Mouse (Mus musculus) stomach, embryonic 14.5 days (tissue): ENCODE results near the gene Efs. TPM values are rescaled to one million over a fixed set of nuclear protein-coding genes. Genes with fewer than 3 reads are reported as not detected.

ENCODE experiments used
- ATAC-seq: fragments of 200-750 bp; cut with Nextera tagmentation; 2 replicates; pipeline ENCODE4 v1.8.0; 2017; ENCODE audit warnings: low read depth, moderate TSS enrichment; ENCODE audit not compliant: insufficient number of reproducible peaks, insufficient read depth, low FRiP score
- H3K27ac ChIP-seq: fragments of 300-500 bp; sonication (generic); 2 replicates; pipeline ENCODE4 v1.5.1; 2014; ENCODE audit warnings: mild to moderate bottlenecking, low read length, moderate library complexity, mixed read lengths
- H3K27me3 ChIP-seq: fragments of 300-500 bp; sonication (generic); 2 replicates; pipeline ENCODE4 v1.6.1; 2014; ENCODE audit warnings: low read length, control low read depth, mixed read lengths; ENCODE audit not compliant: control insufficient read depth, insufficient read depth
- H3K36me3 ChIP-seq: fragments of 300-500 bp; sonication (generic); 2 replicates; pipeline ENCODE4 v1.6.1; 2014; ENCODE audit warnings: mild to moderate bottlenecking, control low read depth, low read length, moderate library complexity, mixed read lengths; ENCODE audit not compliant: control insufficient read depth, insufficient read depth
- H3K4me1 ChIP-seq: fragments of 300-500 bp; sonication (generic); 2 replicates; pipeline ENCODE4 v1.6.1; 2014; ENCODE audit warnings: low read length, control low read depth, mixed read lengths; ENCODE audit not compliant: control insufficient read depth, insufficient read depth
- H3K4me2 ChIP-seq: fragments of 300-500 bp; sonication (generic); replicated peaks from 2 replicates; pipeline ENCODE4 v1.6.1; 2014; ENCODE audit warnings: low read depth, low read length, control low read depth
- H3K4me3 ChIP-seq: fragments of 300-500 bp; sonication (generic); 2 replicates; pipeline ENCODE4 v1.5.1; 2014; ENCODE audit warnings: low read depth, low read length, control low read depth
- H3K9ac ChIP-seq: fragments of 300-500 bp; sonication (generic); replicated peaks from 2 replicates; pipeline ENCODE4 v1.6.1; 2014; ENCODE audit warnings: low read depth, mild to moderate bottlenecking, control low read depth, low read length, moderate library complexity, mixed read lengths
- H3K9me3 ChIP-seq: fragments of 300-500 bp; sonication (generic); 2 replicates; pipeline ENCODE4 v1.6.1; 2016; ENCODE audit warnings: low read depth, low read length, control low read depth; ENCODE audit not compliant: control insufficient read depth
- WGBS: fragments of 180-500 bp; shearing (Covaris S2); extraction: QIAGEN DNeasy Blood & Tissue Kit; methylation state at CpG from one replicate; pipeline ENCODE4 v1.1.7; 2014; 5-methylcytosine and 5-hydroxymethylcytosine counted together
- microRNA counts: library from miRNA; unstranded; fragments of <30 nt; microRNA quantifications from one replicate; lab custom pipeline; 2016
- microRNA-seq: library from miRNA; unstranded; fragments of <30 nt; microRNA quantifications from one replicate; pipeline ENCODE4, GENCODE M21; 2016
- polyA plus RNA-seq: library from polyadenylated mRNA; unstranded; fragments of >200 nt; fragmentation: Nextera tagmentation; extraction: Ambion mirVana; gene quantifications from 2 replicates; pipeline ENCODE4 v1.2.1, GENCODE M21; 2014

The Efs gene
- polyA plus RNA-seq, 1 experiment from 2014 or later = 41.0 TPM

DNA sequence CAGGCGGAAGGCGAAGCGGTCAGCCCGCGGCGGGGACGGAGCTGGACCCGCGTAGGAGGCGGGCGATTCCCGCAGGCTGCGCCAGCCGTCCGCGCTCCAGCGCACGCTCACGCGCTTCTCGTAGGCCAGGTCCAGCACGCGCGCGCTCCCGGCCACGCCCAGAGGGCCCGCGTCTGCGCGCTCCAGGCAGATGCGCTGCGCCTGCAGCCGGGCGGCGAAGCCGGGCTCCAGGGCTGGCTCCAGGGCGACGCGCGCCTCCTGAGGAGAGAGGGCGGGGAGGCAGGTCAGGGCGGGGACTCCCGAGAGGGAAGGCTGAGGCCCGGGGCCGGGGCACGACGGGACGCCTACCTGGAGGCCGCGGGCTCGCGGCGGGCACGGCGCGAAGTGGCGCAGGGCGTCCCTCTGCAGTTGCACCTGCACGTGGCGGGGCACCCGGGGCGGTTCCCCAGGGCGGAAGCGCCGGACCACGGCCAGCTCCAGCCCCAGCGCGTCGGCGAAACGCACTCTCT is 49.3 kb downstream of the Efs start:
- Histone ChIP-seq H3K4me1 (peaks cover 5% of the 10 kb centered on the region; the same call in 1 of the 2 replicates), H3K4me2 (peak overlapping the region; percentile 96), H3K27me3 (no peaks in the 10 kb centered on the region), H3K36me3 (no peaks in the 10 kb centered on the region; the same call in 1 of the 2 replicates), H3K27ac (peak overlapping the region; percentile 80; the same call in 1 of the 2 replicates), H3K9me3 (no peaks in the 10 kb centered on the region), H3K4me3 (peak overlapping the region; percentile 71), H3K9ac (peak overlapping the region; percentile 57)
- peak; percentile 87 for ATAC-seq
- WGBS = under 1% methylated on average over 60 of the region's 72 CpGs

DNA sequence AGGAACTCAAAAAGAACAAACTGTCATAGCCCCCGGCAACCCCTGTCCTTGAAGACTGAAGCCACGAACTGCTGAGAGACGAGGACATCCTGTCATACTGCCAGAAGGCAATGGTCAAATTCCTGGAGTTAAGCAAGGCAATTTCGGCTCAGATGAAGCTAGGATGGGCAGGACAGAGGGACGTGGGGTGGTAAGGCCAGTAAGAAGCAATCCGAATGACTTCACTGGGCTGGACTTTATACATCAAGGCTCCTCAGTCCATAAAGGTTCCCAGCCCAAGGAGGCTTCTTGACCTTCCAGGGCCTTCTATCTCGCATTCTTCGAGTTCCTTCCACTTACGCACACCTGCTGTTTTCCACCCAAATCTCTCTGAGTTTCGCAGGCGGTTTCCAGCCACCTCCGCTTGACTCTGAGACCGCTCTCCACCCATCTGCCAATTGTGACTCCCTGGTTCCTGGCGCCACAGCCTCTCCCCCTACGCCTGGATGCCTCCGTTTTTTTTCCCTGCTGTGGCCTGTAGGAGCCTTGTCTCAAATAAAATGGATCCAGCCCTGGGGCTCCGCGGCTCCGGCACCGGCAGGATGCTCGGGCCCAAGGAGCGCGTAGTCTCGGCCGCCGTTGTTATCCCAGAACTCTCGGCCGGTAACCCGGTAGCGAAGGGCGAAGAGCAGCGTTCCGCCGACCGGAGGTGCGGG is 49.9 kb downstream of the Efs start:
- peak overlapping the region; percentile 96 for H3K4me2 ChIP-seq
- peak overlapping the region; percentile 80; the same call in 1 of the 2 replicates for H3K27ac ChIP-seq
- H3K4me1 ChIP-seq = peaks cover 5% of the 10 kb centered on the region; the same call in 1 of the 2 replicates
- no peaks in the 10 kb centered on the region for H3K27me3 ChIP-seq
- ATAC-seq = peak; percentile 34; the same call in 1 of the 2 replicates
- 3% methylated on average over 36 of the region's 36 CpGs for WGBS
- peak overlapping the region; percentile 57 for H3K9ac ChIP-seq
- no peaks in the 10 kb centered on the region; the same call in 1 of the 2 replicates for H3K36me3 ChIP-seq
- H3K4me3 ChIP-seq = peak overlapping the region; percentile 71
- H3K9me3 ChIP-seq = no peaks in the 10 kb centered on the region

DNA sequence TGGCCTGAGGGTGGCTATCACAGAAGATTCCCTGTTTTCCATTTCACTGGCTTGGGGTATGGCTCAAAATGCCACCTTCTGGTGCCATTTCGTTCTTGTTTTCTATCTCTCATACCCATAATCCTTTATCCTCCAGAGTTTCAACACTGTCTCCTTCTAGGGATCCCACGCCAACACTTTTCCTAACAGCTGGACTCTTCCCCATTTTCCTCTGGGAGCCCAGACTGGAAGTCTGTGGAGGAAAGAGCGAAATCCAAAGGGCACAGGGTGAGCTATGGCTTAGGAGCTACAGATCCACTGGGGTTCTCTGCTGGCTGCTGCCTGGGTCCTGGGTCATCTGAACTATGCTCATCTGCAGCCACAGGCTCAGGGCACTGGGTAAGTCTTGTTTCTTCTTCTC is 51.8 kb downstream of the Efs start:
- 88% methylated on average over 3 of the region's 3 CpGs for WGBS
- ATAC-seq = no peak

DNA sequence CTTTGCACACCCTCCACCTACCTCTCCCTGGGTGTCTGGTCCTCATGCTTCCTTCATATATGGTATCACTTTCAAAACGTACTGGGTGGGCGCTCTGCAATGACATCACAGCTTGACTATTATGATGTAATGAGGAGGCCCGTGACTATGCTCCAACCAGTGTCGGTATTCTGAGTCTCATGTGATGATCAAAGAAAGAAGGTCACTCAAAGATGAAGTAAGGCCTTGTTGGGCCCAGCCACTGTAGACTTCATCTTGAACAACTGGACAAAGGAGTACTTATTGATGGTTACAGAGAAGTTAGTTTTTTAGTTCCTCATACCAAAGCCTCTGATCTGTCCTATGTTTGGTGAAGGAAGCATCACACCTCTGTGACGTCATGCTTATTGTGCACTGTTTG is 55.1 kb downstream of the Efs start, which contains the start of gene Homez:
TSS of gene Homez (minus strand) at position 101 of the 400 bp plus-strand sequence.
- ATAC-seq = no peak
- Histone ChIP-seq H3K9me3 (no peaks in the 10 kb centered on the region), H3K4me1 (no peaks in the 10 kb centered on the region), H3K27me3 (no peaks in the 10 kb centered on the region), H3K4me2 (no peak within 1 kb of the TSS), H3K4me3 (no peak within 1 kb of the TSS), H3K9ac (no peak within 1 kb of the TSS), H3K27ac (no peak within 1 kb of the TSS), H3K36me3 (no peaks in the 10 kb centered on the region; the same call in 1 of the 2 replicates)
- 82% methylated on average over 5 of the region's 5 CpGs for WGBS

More for the DNA sequence above, 51.8 kb downstream of the Efs start:
- Histone ChIP-seq H3K4me2 (no peak overlapping the region), H3K9me3 (no peaks in the 10 kb centered on the region), H3K27ac (no peak overlapping the region), H3K4me1 (peaks cover 5% of the 10 kb centered on the region; the same call in 1 of the 2 replicates), H3K27me3 (no peaks in the 10 kb centered on the region), H3K4me3 (no peak overlapping the region), H3K36me3 (no peaks in the 10 kb centered on the region; the same call in 1 of the 2 replicates), H3K9ac (no peak overlapping the region)

DNA sequence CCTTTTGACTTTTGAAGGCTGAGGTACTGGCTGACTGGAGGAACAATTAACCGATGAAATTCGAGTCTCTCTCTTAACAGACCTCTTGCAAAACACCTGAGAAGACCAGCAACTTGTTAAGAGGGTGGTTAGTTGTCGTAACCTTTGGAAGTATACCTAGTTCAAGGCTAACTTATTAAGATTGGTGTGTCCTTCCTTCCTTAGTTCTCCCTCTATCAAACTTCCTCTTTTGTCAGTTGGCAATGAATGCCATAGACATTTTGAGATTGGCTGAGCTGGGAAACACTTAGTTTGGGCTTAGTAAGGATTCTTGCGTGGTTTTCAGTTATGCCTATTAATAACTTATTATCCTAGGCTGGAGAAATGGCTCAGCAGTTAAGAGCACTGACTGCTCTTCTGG is 57.9 kb downstream of the Efs start:
- no peak overlapping the region for H3K4me3 ChIP-seq

DNA sequence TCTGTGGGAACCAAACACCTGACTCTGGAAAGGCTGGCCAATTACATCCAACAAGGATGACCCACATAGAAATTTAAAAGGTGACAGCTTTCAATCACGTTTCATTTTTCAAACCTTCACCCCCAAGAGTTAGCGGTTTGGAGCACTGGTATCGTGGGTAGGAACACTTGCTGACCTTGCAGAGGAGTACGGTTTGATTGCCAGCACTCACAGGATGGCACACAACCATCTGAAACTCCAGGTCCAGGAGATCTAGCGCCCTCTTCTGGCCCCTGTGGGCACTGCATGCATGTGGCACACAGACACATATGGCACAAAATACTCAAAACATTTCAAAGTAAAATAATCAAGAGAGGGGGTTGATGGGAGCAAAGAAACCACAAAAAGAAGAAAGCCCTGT is 59.0 kb downstream of the Efs start:
- Histone ChIP-seq H3K9ac (no peak overlapping the region), H3K4me1 (no peaks in the 10 kb centered on the region; the same call in 1 of the 2 replicates), H3K27ac (no peak overlapping the region), H3K27me3 (no peaks in the 10 kb centered on the region), H3K4me2 (no peak overlapping the region), H3K9me3 (no peaks in the 10 kb centered on the region), H3K36me3 (no peaks in the 10 kb centered on the region), H3K4me3 (no peak overlapping the region)
- 61% methylated on average over 5 of the region's 5 CpGs for WGBS
- no peak for ATAC-seq

More for the DNA sequence above, 57.9 kb downstream of the Efs start:
- no peak overlapping the region for H3K9ac ChIP-seq
- no peaks in the 10 kb centered on the region for H3K27me3 ChIP-seq
- no peak overlapping the region for H3K27ac ChIP-seq
- no peaks in the 10 kb centered on the region for H3K36me3 ChIP-seq
- ATAC-seq = no peak
- no peaks in the 10 kb centered on the region; the same call in 1 of the 2 replicates for H3K4me1 ChIP-seq
- no peaks in the 10 kb centered on the region for H3K9me3 ChIP-seq
- 87% methylated on average over 4 of the region's 4 CpGs for WGBS
- no peak overlapping the region for H3K4me2 ChIP-seq

MicroRNAs within 50 kb of the gene (microRNA counts, 519-probe panel; counts per million panel counts)
- 1,377 counts per million, percentile 6 among the panel's probes with 10 or more counts for microRNA mmu-miR-208a (lab: Ali Mortazavi, UCI)
- 1,133 counts per million, percentile 4 among the panel's probes with 10 or more counts for microRNA mmu-miR-208b (lab: Ali Mortazavi, UCI)

Small RNA genes within 50 kb of the gene (microRNA-seq; reads per million reads assigned to microRNA genes)
- gene Mir208a (2.9 reads per million, percentile 3 among the genes with 10 or more reads in this experiment), gene Mir208b (124 reads per million, percentile 51 among the genes with 10 or more reads in this experiment)

Other genes starting within 250 kb of the Efs start
- gene 1700123O20Rik, start 239.9 kb downstream of the Efs start, polyA plus RNA-seq = 82.9 and 88.9 TPM in 2 replicates
- gene Acin1, start 239.2 kb downstream of the Efs start, polyA plus RNA-seq = 145 and 147 TPM in 2 replicates
- 0.17 and 0.24 TPM in 2 replicates for gene Gm29776, start 227.3 kb downstream of the Efs start, polyA plus RNA-seq
- gene Cebpe, start 214.0 kb downstream of the Efs start, polyA plus RNA-seq = 0.69 TPM in 1 of 2 replicates, not detected in the other
- gene Slc7a8, start 144.2 kb downstream of the Efs start, polyA plus RNA-seq = 5.4 and 5.8 TPM in 2 replicates
- gene Rnf212b, start 112.0 kb downstream of the Efs start, polyA plus RNA-seq = not detected in 2 replicates
- 7.9 and 9.2 TPM in 2 replicates for gene Homez, start 55.2 kb downstream of the Efs start, polyA plus RNA-seq
- 2.8 and 2.9 TPM in 2 replicates for gene Ppp1r3e, start 48.6 kb downstream of the Efs start, polyA plus RNA-seq
- 6.1 and 6.2 TPM in 2 replicates for gene Bcl2l2, start 42.7 kb downstream of the Efs start, polyA plus RNA-seq
- not detected in 2 replicates for gene Gm20521, start 42.7 kb downstream of the Efs start, polyA plus RNA-seq
- 136 and 152 TPM in 2 replicates for gene Pabpn1, start 33.6 kb downstream of the Efs start, polyA plus RNA-seq
- 44.9 and 51.3 TPM in 2 replicates for gene Slc22a17, start 13.0 kb downstream of the Efs start, polyA plus RNA-seq
- gene Il25, start 6.6 kb upstream of the Efs start, polyA plus RNA-seq = 0.32 TPM in 1 of 2 replicates, not detected in the other
- gene Cmtm5, start 10.1 kb upstream of the Efs start, polyA plus RNA-seq = 7.1 and 8.5 TPM in 2 replicates
- gene Myh6, start 40.8 kb upstream of the Efs start, polyA plus RNA-seq = 0.75 and 1.00 TPM in 2 replicates
- not detected in 2 replicates for gene Gm17428, start 50.8 kb upstream of the Efs start, polyA plus RNA-seq
- gene Myh7, start 68.5 kb upstream of the Efs start, polyA plus RNA-seq = 5.9 and 7.7 TPM in 2 replicates
- 66.4 and 75.7 TPM in 2 replicates for gene Ngdn, start 89.3 kb upstream of the Efs start, polyA plus RNA-seq
- 6.0 and 6.6 TPM in 2 replicates for gene Zfhx2, start 166.2 kb upstream of the Efs start, polyA plus RNA-seq
- gene Thtpa, start 168.7 kb upstream of the Efs start, polyA plus RNA-seq = 19.8 and 25.0 TPM in 2 replicates
- gene Ap1g2, start 180.5 kb upstream of the Efs start, polyA plus RNA-seq = 28.7 and 30.8 TPM in 2 replicates
- gene Jph4, start 190.8 kb upstream of the Efs start, polyA plus RNA-seq = 2.6 and 2.7 TPM in 2 replicates